Mouse (Mus musculus) hindbrain, embryonic 12.5 days (tissue): ENCODE data around the gene Kpna4. TPM values are rescaled to one million over a fixed set of nuclear protein-coding genes. Genes with fewer than 3 reads are reported as not detected.

Experiments
- ATAC-seq: fragments of 200-750 bp; cut with Nextera tagmentation; 2 replicates; pipeline ENCODE4 v1.8.0; 2017; ENCODE audit warnings: moderate TSS enrichment; ENCODE audit not compliant: low FRiP score
- H3K27ac ChIP-seq: fragments of 300-500 bp; sonication (generic); 2 replicates; pipeline ENCODE4 v1.5.1; 2016; ENCODE audit warnings: mild to moderate bottlenecking
- H3K27me3 ChIP-seq: fragments of 300-500 bp; sonication (generic); 2 replicates; pipeline ENCODE4 v1.6.1; 2016; ENCODE audit warnings: mild to moderate bottlenecking
- H3K36me3 ChIP-seq: fragments of 300-500 bp; sonication (generic); 2 replicates; pipeline ENCODE4 v1.6.1; 2016; ENCODE audit warnings: mild to moderate bottlenecking
- H3K4me1 ChIP-seq: fragments of 300-500 bp; sonication (generic); 2 replicates; pipeline ENCODE4 v1.6.1; 2016
- H3K4me2 ChIP-seq: fragments of 300-500 bp; sonication (generic); replicated peaks from 2 replicates; pipeline ENCODE4 v1.6.1; 2016; ENCODE audit warnings: mild to moderate bottlenecking
- H3K4me3 ChIP-seq: fragments of 300-500 bp; sonication (generic); 2 replicates; pipeline ENCODE4 v1.5.1; 2016; ENCODE audit warnings: mild to moderate bottlenecking
- H3K9ac ChIP-seq: fragments of 300-500 bp; sonication (generic); 2 replicates; pipeline ENCODE4 v1.6.1; 2016; ENCODE audit warnings: mild to moderate bottlenecking, moderate library complexity
- H3K9me3 ChIP-seq: fragments of 300-500 bp; sonication (generic); replicated peaks from 2 replicates; pipeline ENCODE4 v1.6.1; 2016; ENCODE audit warnings: mild to moderate bottlenecking
- WGBS: fragments of 180-500 bp; shearing (Covaris S2); methylation state at CpG from one replicate; pipeline ENCODE4 v1.1.7; 2016; 5-methylcytosine and 5-hydroxymethylcytosine counted together
- polyA plus RNA-seq: library from polyadenylated mRNA; unstranded; fragments of >200 nt; fragmentation: Nextera tagmentation; extraction: Ambion mirVana; gene quantifications from 2 replicates; pipeline ENCODE4 v1.2.1, GENCODE M21; 2016

The Kpna4 gene
- polyA plus RNA-seq, 1 experiment from 2014 or later = 54.1 TPM

DNA sequence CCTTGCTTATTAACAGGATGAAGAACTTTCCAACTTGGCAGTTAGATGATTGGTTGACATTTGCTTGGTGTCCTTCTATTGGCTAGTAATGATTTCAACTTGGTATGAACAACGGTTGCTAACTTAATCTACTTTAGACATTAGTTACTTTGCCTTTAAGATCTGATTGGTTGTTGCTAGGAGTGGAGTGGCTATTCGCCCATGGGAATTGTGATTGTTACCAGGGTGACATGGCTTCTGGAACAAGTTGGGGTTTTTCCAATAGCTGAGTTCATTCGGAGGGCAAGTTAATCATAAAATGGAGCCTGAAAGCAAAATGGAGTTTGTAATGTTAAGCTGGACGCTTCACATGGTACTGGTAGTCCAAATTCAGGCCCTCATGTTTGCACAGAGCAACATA, 13.9 kb upstream of the Kpna4 start:
- WGBS = 87% methylated on average over 4 of the region's 4 CpGs
- H3K4me2 ChIP-seq = no peak overlapping the region
- no peaks in the 10 kb centered on the region for H3K27me3 ChIP-seq
- H3K9ac ChIP-seq = no peak overlapping the region
- H3K4me1 ChIP-seq = no peaks in the 10 kb centered on the region
- ATAC-seq = no peak
- H3K4me3 ChIP-seq = no peak overlapping the region
- H3K27ac ChIP-seq = no peak overlapping the region
- no peaks in the 10 kb centered on the region for H3K36me3 ChIP-seq
- peaks cover 5% of the 10 kb centered on the region; the same call in 1 of the 2 replicates for H3K9me3 ChIP-seq

DNA sequence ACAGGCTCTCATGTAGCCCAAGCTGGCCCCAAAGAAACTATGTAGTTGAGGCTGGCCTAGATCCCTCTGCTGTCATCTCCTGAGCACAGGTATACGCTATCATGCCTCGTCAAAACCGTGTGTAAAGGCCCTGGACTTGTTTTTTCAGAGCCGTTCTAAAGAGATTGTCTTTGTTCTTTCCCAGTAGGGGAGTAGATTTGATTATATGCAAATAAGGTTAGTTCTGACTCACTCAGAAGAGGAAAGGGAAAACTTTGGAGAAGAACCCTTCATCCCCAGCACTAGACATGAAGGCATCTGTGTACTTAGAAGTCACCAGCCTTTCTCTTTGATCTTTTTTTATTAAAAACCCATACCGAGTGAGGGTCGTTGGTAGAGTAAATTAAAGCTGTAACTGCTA, 9.1 kb upstream of the Kpna4 start:
- no peaks in the 10 kb centered on the region for H3K27me3 ChIP-seq
- no peak overlapping the region for H3K4me2 ChIP-seq
- no peak overlapping the region for H3K4me3 ChIP-seq
- H3K4me1 ChIP-seq = no peaks in the 10 kb centered on the region
- no peaks in the 10 kb centered on the region for H3K36me3 ChIP-seq
- 83% methylated on average over 6 of the region's 6 CpGs for WGBS
- ATAC-seq = no peak
- H3K9me3 ChIP-seq = no peaks in the 10 kb centered on the region
- H3K9ac ChIP-seq = no peak overlapping the region
- H3K27ac ChIP-seq = no peak overlapping the region

DNA sequence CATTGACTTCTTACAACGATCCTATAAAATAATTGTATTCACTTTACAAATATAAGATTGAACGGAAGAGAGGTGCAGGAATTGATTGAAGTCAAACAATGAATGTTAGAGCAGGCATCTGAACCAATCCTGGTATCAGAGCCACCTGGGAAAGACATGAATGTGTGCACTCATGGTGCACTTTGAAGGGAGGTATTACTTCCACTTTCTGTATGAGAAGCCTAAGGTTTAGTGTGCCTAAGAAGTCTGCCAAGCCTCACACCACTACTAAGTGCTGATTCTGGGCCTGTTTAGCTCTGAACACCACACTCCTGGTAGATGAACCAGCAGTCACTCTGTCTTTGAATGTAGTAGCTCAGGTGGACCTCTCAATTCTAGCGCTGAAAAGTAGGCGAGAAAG, 4.1 kb upstream of the Kpna4 start:
- no peak overlapping the region for H3K27ac ChIP-seq
- no peaks in the 10 kb centered on the region for H3K4me1 ChIP-seq
- H3K27me3 ChIP-seq = no peaks in the 10 kb centered on the region
- no peaks in the 10 kb centered on the region for H3K9me3 ChIP-seq
- ATAC-seq = no peak
- H3K4me3 ChIP-seq = no peak overlapping the region
- no peak overlapping the region for H3K4me2 ChIP-seq
- no peak overlapping the region for H3K9ac ChIP-seq
- 93% methylated on average over 4 of the region's 4 CpGs for WGBS
- H3K36me3 ChIP-seq = no peaks in the 10 kb centered on the region

DNA sequence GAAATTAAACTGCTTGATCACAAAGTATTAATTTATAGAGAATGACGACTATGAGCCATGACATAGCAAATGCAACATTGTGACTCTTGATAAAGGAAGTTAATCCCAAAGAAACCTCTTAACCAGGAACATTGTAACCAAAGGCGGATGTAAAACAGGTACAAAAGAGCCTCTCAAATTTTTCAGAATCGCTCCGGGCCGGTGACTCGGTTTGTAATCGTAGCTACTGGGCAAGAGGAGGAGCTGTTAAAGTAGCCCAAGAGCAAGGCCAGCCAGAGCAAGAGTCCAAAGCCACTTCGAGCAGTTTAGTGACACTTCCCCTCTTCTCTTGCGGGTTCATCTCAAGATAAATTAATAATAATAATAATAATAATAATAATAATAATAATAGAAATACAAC, 780 bp upstream of the Kpna4 start:
- no peak overlapping the region for H3K27ac ChIP-seq
- no peak overlapping the region; the same call in 1 of the 2 replicates for H3K9ac ChIP-seq
- H3K4me1 ChIP-seq = peaks cover 11% of the 10 kb centered on the region; the same call in 1 of the 2 replicates
- H3K9me3 ChIP-seq = no peaks in the 10 kb centered on the region
- 6% methylated on average over 9 of the region's 9 CpGs for WGBS
- H3K36me3 ChIP-seq = no peaks in the 10 kb centered on the region
- H3K4me3 ChIP-seq = peak overlapping the region; percentile 96
- no peak for ATAC-seq
- peak overlapping the region; percentile 69 for H3K4me2 ChIP-seq
- no peaks in the 10 kb centered on the region for H3K27me3 ChIP-seq

DNA sequence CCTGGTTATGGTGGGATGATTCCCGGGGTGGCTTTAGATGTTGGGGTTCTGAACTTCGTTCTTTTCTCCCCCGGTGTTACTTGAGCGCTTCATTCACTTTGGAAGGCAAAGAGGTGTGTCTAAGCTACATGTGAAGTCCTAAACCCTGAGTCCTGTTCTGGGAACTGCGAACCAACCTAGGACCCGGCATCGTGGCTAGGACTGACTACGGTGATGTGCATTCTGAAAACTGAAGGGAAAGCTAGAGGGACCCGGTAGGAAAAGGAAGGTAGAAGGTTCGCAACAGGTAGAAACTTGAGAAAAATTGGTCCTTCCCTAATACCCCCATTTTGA, 399 bp upstream of the Kpna4 start:
- Histone ChIP-seq H3K4me3 (peak overlapping the region; percentile 96), H3K4me2 (peak overlapping the region; percentile 69), H3K4me1 (peaks cover 11% of the 10 kb centered on the region; the same call in 1 of the 2 replicates), H3K27ac (no peak overlapping the region), H3K9ac (peak overlapping the region; percentile 94), H3K27me3 (no peaks in the 10 kb centered on the region), H3K36me3 (no peaks in the 10 kb centered on the region), H3K9me3 (no peaks in the 10 kb centered on the region)
- WGBS = under 1% methylated on average over 10 of the region's 10 CpGs
- ATAC-seq = peak; percentile 75

DNA sequence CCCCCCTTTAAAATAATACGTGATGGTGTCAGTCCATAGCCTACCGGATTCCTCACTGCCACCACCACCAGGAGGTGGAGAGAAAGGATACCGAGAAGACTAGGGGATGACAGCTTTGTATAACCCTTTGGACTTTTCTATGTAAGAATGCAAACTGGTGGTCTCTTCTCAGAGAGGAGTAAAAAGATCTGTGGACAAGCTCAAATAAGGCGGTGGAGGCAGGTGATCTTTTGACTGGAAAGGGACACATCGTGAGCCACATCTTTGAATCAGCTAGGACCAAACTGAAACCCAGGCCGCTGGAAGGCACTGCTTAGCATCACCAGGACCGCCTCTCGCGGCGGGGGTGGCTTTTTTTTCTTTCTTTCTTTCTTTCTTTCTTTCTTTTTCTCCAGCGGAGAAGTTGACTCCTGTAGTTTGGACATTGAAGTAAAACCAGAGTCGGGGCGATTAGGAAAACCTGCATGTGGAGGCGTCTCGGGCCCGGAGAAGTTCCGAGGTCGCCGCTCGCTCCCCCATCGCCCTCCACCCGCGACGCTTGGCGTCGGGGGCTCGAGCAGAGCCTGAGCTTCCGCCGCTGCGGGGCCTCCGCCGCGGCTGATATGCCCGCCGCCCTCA, 913 bp downstream of the Kpna4 start:
- H3K27ac ChIP-seq = peak overlapping the region; percentile 97

DNA sequence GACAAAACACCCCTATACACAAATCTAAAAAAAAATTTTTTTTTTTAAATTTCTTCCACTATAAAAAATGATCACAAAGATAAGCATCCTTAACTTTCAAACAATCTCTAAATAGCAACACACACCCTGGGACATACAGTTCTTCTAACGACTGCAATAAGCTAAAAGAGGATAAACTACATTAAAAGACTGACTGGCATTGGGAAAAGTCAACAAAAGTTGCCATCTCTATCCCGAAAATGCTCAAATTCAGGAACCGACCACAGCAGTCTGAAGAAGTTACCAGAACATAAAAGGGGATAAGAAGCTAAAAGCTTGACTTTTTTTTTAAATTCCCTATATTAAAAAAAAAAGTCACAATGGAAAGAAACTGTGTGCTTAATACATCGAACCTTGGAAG, 1.5 kb downstream of the Kpna4 start:
- Histone ChIP-seq H3K27ac (0 out of 2 replicates have a peak overlapping the region, but pooled peaks have one; percentile 97), H3K4me2 (peak overlapping the region; percentile 69), H3K9ac (peak overlapping the region; percentile 94; the same call in 1 of the 2 replicates), H3K36me3 (no peaks in the 10 kb centered on the region), H3K27me3 (no peaks in the 10 kb centered on the region), H3K9me3 (no peaks in the 10 kb centered on the region), H3K4me1 (peaks cover 11% of the 10 kb centered on the region; the same call in 1 of the 2 replicates), H3K4me3 (peak overlapping the region; percentile 96)
- 21% methylated on average over 4 of the region's 4 CpGs for WGBS
- ATAC-seq = no peak

More for the DNA sequence above, 913 bp downstream of the Kpna4 start:
- peak overlapping the region; percentile 94 for H3K9ac ChIP-seq
- no peaks in the 10 kb centered on the region for H3K9me3 ChIP-seq
- H3K27me3 ChIP-seq = no peaks in the 10 kb centered on the region
- WGBS = under 1% methylated on average over 35 of the region's 35 CpGs
- peaks cover 11% of the 10 kb centered on the region; the same call in 1 of the 2 replicates for H3K4me1 ChIP-seq
- H3K4me2 ChIP-seq = peak overlapping the region; percentile 69
- no peak for ATAC-seq
- no peaks in the 10 kb centered on the region for H3K36me3 ChIP-seq
- peak overlapping the region; percentile 96 for H3K4me3 ChIP-seq

DNA sequence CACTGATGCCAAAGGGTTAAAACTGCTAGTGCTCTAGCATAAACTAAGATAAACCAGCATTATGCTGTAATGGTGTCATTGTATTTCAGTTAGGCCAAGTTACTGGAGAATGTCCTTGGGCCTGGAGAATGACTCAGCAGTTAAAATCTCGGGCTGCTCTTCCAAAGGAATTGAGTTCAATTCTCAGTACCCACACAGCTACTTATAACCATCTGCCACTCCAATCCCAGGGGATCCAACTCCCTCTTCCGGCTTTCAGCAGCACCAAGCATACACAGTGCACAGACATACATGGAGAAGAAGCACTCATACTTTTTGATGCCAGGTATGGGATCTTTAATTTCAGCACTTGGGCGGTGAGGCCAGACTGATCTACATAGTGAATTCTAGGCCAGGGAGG, 8.1 kb downstream of the Kpna4 start:
- Histone ChIP-seq H3K4me3 (no peak overlapping the region), H3K4me2 (no peak overlapping the region), H3K27ac (no peak overlapping the region), H3K9ac (no peak overlapping the region), H3K9me3 (no peaks in the 10 kb centered on the region), H3K27me3 (no peaks in the 10 kb centered on the region), H3K36me3 (no peaks in the 10 kb centered on the region), H3K4me1 (peaks cover 4% of the 10 kb centered on the region; the same call in 1 of the 2 replicates)
- ATAC-seq = no peak
- 52% methylated on average over 3 of the region's 3 CpGs for WGBS

DNA sequence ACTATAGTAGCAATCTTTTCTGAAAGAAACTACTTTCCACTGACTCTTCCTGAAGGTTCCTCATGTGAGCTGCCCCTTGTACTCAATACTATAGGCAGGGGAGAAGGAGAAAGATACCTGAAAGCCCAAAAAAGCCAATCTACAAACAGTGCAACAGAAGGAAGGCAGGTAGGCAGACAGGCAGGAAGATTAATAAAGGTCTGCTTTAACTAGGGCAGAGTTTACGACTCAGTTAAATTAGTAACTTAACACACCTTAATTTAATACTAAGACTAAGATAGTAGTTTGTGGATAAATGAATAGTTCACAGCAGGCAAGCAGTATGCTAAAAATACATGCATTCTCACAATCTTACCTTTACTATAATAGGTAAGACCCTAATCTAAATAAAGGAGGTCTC, 12.2 kb downstream of the Kpna4 start:
- no peak for ATAC-seq
- WGBS = 88% methylated on average over 1 of the region's 1 CpGs
- no peaks in the 10 kb centered on the region for H3K27me3 ChIP-seq

DNA sequence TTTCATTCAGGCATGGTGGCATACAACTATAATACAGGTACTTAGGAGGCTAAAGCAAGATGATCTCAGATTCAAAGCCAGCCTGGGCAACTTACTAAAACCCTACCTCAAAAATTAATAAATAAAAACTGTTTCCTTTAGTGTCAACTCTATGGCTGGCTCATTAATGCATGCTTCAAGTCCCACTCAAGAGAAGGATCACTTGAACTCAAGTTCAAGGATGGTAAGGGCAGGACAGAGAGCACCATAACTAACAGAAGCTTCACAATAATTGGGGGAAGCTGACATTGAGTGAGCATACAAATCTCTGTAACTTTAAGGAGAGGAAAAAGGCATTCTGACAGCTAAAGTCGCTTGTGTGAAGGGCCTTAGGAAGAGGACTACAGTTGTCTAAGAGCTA, 13.0 kb downstream of the Kpna4 start:
- no peak overlapping the region for H3K9ac ChIP-seq
- H3K4me2 ChIP-seq = no peak overlapping the region
- H3K36me3 ChIP-seq = no peaks in the 10 kb centered on the region
- 83% methylated on average over 1 of the region's 1 CpGs for WGBS
- no peak overlapping the region for H3K4me3 ChIP-seq
- peaks cover 4% of the 10 kb centered on the region; the same call in 1 of the 2 replicates for H3K4me1 ChIP-seq
- no peaks in the 10 kb centered on the region for H3K9me3 ChIP-seq
- H3K27ac ChIP-seq = no peak overlapping the region
- no peak for ATAC-seq
- H3K27me3 ChIP-seq = no peaks in the 10 kb centered on the region

More for the DNA sequence above, 12.2 kb downstream of the Kpna4 start:
- Histone ChIP-seq H3K4me3 (no peak overlapping the region), H3K9me3 (no peaks in the 10 kb centered on the region), H3K9ac (no peak overlapping the region), H3K27ac (no peak overlapping the region), H3K4me2 (no peak overlapping the region), H3K36me3 (no peaks in the 10 kb centered on the region), H3K4me1 (peaks cover 4% of the 10 kb centered on the region; the same call in 1 of the 2 replicates)

DNA sequence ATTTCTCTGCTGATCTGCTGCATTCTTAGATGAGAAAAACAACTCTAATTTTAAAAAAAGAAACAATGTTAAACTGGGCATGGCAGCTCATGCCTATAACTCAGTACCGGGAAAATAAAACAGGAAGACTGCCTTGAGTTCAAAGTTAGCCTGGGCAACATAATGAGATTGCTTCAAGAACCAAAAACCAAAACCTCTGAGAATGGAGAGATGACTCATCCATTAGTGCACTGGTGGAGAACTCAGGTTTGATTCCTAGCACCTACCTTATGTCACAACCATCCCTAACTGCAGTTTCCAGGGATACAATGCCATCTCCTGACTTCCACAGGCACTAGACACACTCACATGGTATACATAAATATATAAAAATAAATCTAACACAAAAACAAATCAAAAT, 17.8 kb downstream of the Kpna4 start:
- no peak overlapping the region for H3K4me2 ChIP-seq
- no peak overlapping the region for H3K4me3 ChIP-seq
- H3K36me3 ChIP-seq = no peaks in the 10 kb centered on the region
- H3K4me1 ChIP-seq = no peaks in the 10 kb centered on the region
- no peak overlapping the region for H3K27ac ChIP-seq
- ATAC-seq = no peak
- 97% methylated on average over 1 of the region's 1 CpGs for WGBS
- no peaks in the 10 kb centered on the region for H3K27me3 ChIP-seq
- no peak overlapping the region for H3K9ac ChIP-seq
- H3K9me3 ChIP-seq = no peaks in the 10 kb centered on the region

DNA sequence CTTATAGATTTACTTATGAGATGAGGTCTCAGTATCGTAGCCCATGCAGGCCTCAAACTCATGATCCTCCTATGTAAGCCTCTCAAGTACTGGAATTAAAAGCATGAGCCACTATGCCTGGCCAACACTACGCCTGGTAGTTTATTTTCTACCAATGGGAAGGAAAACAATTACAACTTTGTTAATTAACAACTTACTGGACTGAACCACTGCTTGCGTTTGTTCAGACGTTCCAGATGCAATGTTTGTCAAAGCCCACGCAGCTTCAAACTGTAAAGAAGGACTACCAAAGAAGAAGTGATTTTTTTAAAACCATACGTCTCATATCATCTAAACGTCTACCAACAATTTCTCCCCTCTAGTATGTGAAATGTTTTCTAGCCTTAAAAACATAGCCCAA, 32.5 kb downstream of the Kpna4 start:
- peaks cover 40% of the 10 kb centered on the region for H3K36me3 ChIP-seq
- no peaks in the 10 kb centered on the region for H3K27me3 ChIP-seq
- ATAC-seq = no peak
- H3K4me3 ChIP-seq = no peak overlapping the region
- H3K9me3 ChIP-seq = no peaks in the 10 kb centered on the region
- no peak overlapping the region for H3K9ac ChIP-seq
- 94% methylated on average over 7 of the region's 7 CpGs for WGBS
- H3K27ac ChIP-seq = no peak overlapping the region
- no peaks in the 10 kb centered on the region for H3K4me1 ChIP-seq
- H3K4me2 ChIP-seq = no peak overlapping the region

DNA sequence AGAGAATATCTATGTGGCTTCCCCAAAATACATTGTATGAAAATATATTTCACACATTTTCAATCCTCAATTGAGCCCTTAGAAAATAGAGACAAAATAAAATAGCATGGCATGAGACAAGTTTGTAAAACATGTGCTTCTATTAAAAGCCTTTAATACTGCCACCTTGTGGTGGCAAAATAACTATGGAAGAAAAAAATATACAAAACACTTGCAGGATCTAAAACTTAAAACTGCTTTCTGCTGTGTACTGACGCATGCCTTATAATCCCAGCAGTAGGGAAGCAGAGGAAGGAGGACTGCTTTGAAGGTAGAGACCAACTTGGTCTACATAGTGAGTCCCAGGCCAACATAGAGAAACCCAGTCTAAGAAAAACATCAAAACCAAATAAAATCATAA, 62.9 kb downstream of the Kpna4 start:
- Histone ChIP-seq H3K9me3 (no peaks in the 10 kb centered on the region), H3K4me2 (no peak overlapping the region), H3K4me3 (no peak overlapping the region), H3K36me3 (no peaks in the 10 kb centered on the region), H3K27ac (no peak overlapping the region), H3K4me1 (no peaks in the 10 kb centered on the region), H3K27me3 (no peaks in the 10 kb centered on the region), H3K9ac (no peak overlapping the region)
- WGBS = 80% methylated on average over 1 of the region's 1 CpGs
- no peak for ATAC-seq
